ENCODE assay signal across 8 mouse cellular contexts in the genomic region with DNA sequence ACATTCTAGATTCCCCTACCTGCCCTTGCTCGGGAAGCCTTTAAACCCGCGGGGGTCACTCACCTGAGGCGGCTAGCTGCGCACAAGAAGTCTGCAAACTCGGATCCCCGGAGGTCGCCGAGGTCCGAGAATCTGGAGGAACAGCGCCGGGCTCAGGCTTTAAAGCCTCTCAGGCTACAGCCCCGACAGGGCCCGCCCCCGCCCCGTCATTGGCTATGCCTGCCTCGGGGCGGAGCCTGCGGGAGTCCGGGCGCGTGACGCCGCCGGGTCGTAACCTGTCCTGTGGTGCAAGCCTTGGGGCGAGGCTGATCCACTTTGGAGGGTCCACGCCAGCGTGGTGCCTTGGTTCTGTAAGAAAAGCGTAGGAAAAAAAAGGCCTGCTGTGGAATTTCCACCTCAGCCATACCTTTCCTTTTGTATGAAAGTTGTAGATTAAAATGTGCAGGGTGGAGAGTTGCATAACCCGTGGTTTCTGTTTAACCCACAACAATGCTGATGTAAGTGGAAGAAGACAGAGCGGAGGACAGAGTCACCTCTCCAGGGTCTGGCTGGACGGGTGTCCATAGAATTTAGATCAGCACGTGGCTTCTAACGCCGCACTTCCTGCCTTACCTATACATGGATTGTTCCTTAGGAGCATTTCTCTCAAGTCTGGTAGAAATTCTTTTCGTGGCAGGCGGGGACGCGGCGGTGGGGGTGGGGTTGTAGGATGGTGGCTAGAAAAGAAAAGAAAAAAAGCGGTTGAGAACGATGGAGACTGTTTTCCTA. TPM values are rescaled to one million over a fixed set of nuclear protein-coding genes. Genes with fewer than 3 reads are reported as not detected.
DNase-seq lines count a peak whose midpoint lies in the region; ATAC-seq and TF ChIP-seq lines count a peak whose summit lies in the region.

Gene Ctsl, minus strand, starts transcription at position 718 of the 768 bp plus-strand sequence.

- peaks cover 26% of the 10 kb centered on the region for H3K79me3 ChIP-seq in C2C12 (ENCODE audit: low read depth)

- H3K36me3 ChIP-seq in C2C12 (ENCODE audit: control insufficient read depth, insufficient read depth) (peaks cover 31% of the 10 kb centered on the region), myocyte (ENCODE audit: control insufficient read depth, insufficient read depth) (peaks cover 15% of the 10 kb centered on the region)
- peaks cover 5% of the 10 kb centered on the region for H3K36me3 ChIP-seq in erythroblast, embryonic 14.5 days (ENCODE audit: control insufficient read depth)
- H3K36me3 ChIP-seq in heart, embryonic 11.5 days (ENCODE audit: control insufficient read depth, insufficient read depth, low read length): peaks cover 15% of the 10 kb centered on the region
- H3K36me3 ChIP-seq in kidney, embryonic 16.5 days (ENCODE audit: insufficient read depth, low read length): peaks cover 23% of the 10 kb centered on the region
- peaks cover 31% of the 10 kb centered on the region for H3K36me3 ChIP-seq in liver, adult 2 months (ENCODE audit: control insufficient read depth, insufficient read depth, low read length)
- H3K36me3 ChIP-seq in splenic B cell, adult 2 months (ENCODE audit: control insufficient read depth, insufficient read depth, low read length, poor library complexity, severe bottlenecking): no peaks in the 10 kb centered on the region

- H3K9me3 ChIP-seq in erythroblast, embryonic 14.5 days (ENCODE audit: control insufficient read depth, low read length): no peaks in the 10 kb centered on the region
- no peaks in the 10 kb centered on the region for H3K9me3 ChIP-seq in heart, embryonic 11.5 days (replicated peaks; ENCODE audit: control insufficient read depth, low read length)
- no peaks in the 10 kb centered on the region for H3K9me3 ChIP-seq in kidney, embryonic 16.5 days (ENCODE audit: low read length)

- peak within 1 kb of the TSS; percentile 71 for H3K4me2 ChIP-seq in heart, embryonic 11.5 days
- H3K4me2 ChIP-seq in kidney, embryonic 16.5 days (replicated peaks; ENCODE audit: low read depth, low read length): peak within 1 kb of the TSS; percentile 88
- H3K4me2 ChIP-seq in myocyte (ENCODE audit: low read depth): peak within 1 kb of the TSS; percentile 83

- H3ac ChIP-seq in C2C12 (ENCODE audit: control insufficient read depth, insufficient read length, low read depth) (peak within 1 kb of the TSS; percentile 93), myocyte (ENCODE audit: control insufficient read depth, insufficient read length) (peak within 1 kb of the TSS; percentile 33)

- DNase-seq in brain, embryonic 14.5 days (ENCODE audit: low read depth): peak; percentile 93
- DNase-seq in liver, adult 2 months (ENCODE audit: extremely low read depth, low read depth, low spot score): peak; percentile 78
- DNase-seq in splenic B cell, adult 2 months (ENCODE audit: low read depth, low spot score): peak; percentile 87

- H3K27me3 ChIP-seq in C2C12 (ENCODE audit: control insufficient read depth, insufficient read depth, insufficient read length) (no peaks in the 10 kb centered on the region), myocyte (ENCODE audit: control insufficient read depth, insufficient read depth, insufficient read length) (no peaks in the 10 kb centered on the region)
- no peaks in the 10 kb centered on the region for H3K27me3 ChIP-seq in erythroblast, embryonic 14.5 days (ENCODE audit: control insufficient read depth)
- no peaks in the 10 kb centered on the region for H3K27me3 ChIP-seq in heart, embryonic 11.5 days (ENCODE audit: control insufficient read depth, insufficient read depth, low read length)
- H3K27me3 ChIP-seq in kidney, embryonic 16.5 days (ENCODE audit: insufficient read depth, low read length): no peaks in the 10 kb centered on the region
- H3K27me3 ChIP-seq in liver, adult 2 months (ENCODE audit: control insufficient read depth, insufficient read depth, low read length): no peaks in the 10 kb centered on the region
- H3K27me3 ChIP-seq in splenic B cell, adult 2 months (ENCODE audit: control insufficient read depth, insufficient read depth, low read length, poor library complexity, severe bottlenecking): no peaks in the 10 kb centered on the region; the same call in 1 of the 2 replicates

- H3K9ac ChIP-seq in heart, embryonic 11.5 days (ENCODE audit: low read depth, low read length): peak within 1 kb of the TSS; percentile 85
- peak within 1 kb of the TSS; percentile 89 for H3K9ac ChIP-seq in kidney, embryonic 16.5 days (replicated peaks; ENCODE audit: low read length)
- peak within 1 kb of the TSS; percentile 96 for H3K9ac ChIP-seq in liver, adult 2 months (ENCODE audit: low read depth, low read length)

- H3K4me1 ChIP-seq in erythroblast, embryonic 14.5 days (ENCODE audit: control insufficient read depth): peaks cover 20% of the 10 kb centered on the region
- H3K4me1 ChIP-seq in heart, embryonic 11.5 days (ENCODE audit: control insufficient read depth, insufficient read depth, low read length): peaks cover 15% of the 10 kb centered on the region
- H3K4me1 ChIP-seq in kidney, embryonic 16.5 days (ENCODE audit: insufficient read depth, low read length): peaks cover 9% of the 10 kb centered on the region
- H3K4me1 ChIP-seq in liver, adult 2 months (ENCODE audit: control insufficient read depth, insufficient read depth, low read length): peaks cover 24% of the 10 kb centered on the region

- peak within 1 kb of the TSS; percentile 83 for H3K27ac ChIP-seq in heart, embryonic 11.5 days (ENCODE audit: low read depth, low read length)
- peak within 1 kb of the TSS; percentile 63 for H3K27ac ChIP-seq in kidney, embryonic 16.5 days (ENCODE audit: low read length)
- H3K27ac ChIP-seq in liver, adult 2 months (replicated peaks; ENCODE audit: insufficient read depth, low read depth, low read length): peak within 1 kb of the TSS; percentile 86

- WGBS in heart, embryonic 11.5 days (ENCODE audit: insufficient replicate concordance): under 1% methylated on average over 43 of the region's 43 CpGs
- under 1% methylated on average over 43 of the region's 43 CpGs for WGBS in kidney, embryonic 16.5 days
- WGBS in liver, adult 2 months: under 1% methylated on average over 43 of the region's 43 CpGs

- peak; percentile 55; the same call in 1 of the 2 replicates for TF ChIP-seq POLR2A in brain, embryonic 14.5 days (IDR thresholded peaks at IDR 0.05; ENCODE audit: borderline replicate concordance, extremely low read depth, insufficient read depth, insufficient read length, poor library complexity, severe bottlenecking)
- TF ChIP-seq POLR2A in liver, adult 2 months (IDR thresholded peaks at IDR 0.05; ENCODE audit: extremely low read depth, insufficient read depth, low read length): peak; percentile 99
- peak; percentile 91 for TF ChIP-seq POLR2A in myocyte (IDR thresholded peaks at IDR 0.05; ENCODE audit: insufficient read length, low read depth)

- peak; percentile 97 for ATAC-seq in heart, embryonic 11.5 days (replicated peaks; ENCODE audit: insufficient number of reproducible peaks, low FRiP score, low TSS enrichment)
- ATAC-seq in kidney, embryonic 16.5 days (ENCODE audit: low FRiP score, low TSS enrichment): peak; percentile 100

- H3K79me2 ChIP-seq in C2C12 (ENCODE audit: control insufficient read depth, insufficient read depth): peaks cover 39% of the 10 kb centered on the region
- H3K79me2 ChIP-seq in liver, adult 2 months (ENCODE audit: control insufficient read depth, insufficient read depth, low read length): peaks cover 9% of the 10 kb centered on the region; the same call in 1 of the 2 replicates
- peaks cover 34% of the 10 kb centered on the region for H3K79me2 ChIP-seq in myocyte (ENCODE audit: control insufficient read depth, insufficient read depth)

- peak within 1 kb of the TSS; percentile 90 for H3K4me3 ChIP-seq in C2C12 (ENCODE audit: insufficient read depth, poor library complexity, severe bottlenecking)
- H3K4me3 ChIP-seq in erythroblast, embryonic 14.5 days (replicated peaks): peak within 1 kb of the TSS; percentile 69
- peak within 1 kb of the TSS; percentile 88 for H3K4me3 ChIP-seq in heart, embryonic 11.5 days (ENCODE audit: low read depth, low read length)
- H3K4me3 ChIP-seq in kidney, embryonic 16.5 days (ENCODE audit: low read length): peak within 1 kb of the TSS; percentile 74
- peak within 1 kb of the TSS; percentile 94 for H3K4me3 ChIP-seq in liver, adult 2 months (ENCODE audit: insufficient read depth, low read depth, low read length)
- H3K4me3 ChIP-seq in myocyte: peak within 1 kb of the TSS; percentile 98

- no peak for TF ChIP-seq CTCF in C2C12 (IDR thresholded peaks at IDR 0.05; ENCODE audit: control insufficient read depth, insufficient read depth, insufficient read length)
- no peak for TF ChIP-seq CTCF in brain, embryonic 14.5 days (IDR thresholded peaks at IDR 0.05; ENCODE audit: borderline replicate concordance, extremely low read depth, insufficient read depth, insufficient read length)
- TF ChIP-seq CTCF in liver, adult 2 months (IDR thresholded peaks at IDR 0.05; ENCODE audit: low read depth, low read length): no peak

TF ChIP-seq in C2C12, 6 proteins besides CTCF, POLR2A, EP300 and RAD21:
- TF ChIP-seq FOSL1 (IDR thresholded peaks at IDR 0.05; ENCODE audit: insufficient read depth, low read length, poor library complexity, severe bottlenecking) (no peak), MAX (IDR thresholded peaks at IDR 0.05) (no peak), MYOG (IDR thresholded peaks at IDR 0.05; ENCODE audit: control insufficient read depth, extremely low read depth, insufficient read length) (no peak), USF1 (IDR thresholded peaks at IDR 0.05; ENCODE audit: low read depth) (no peak), CEBPB (IDR thresholded peaks at IDR 0.05; ENCODE audit: low read depth) (no peak), MYOD1 (IDR thresholded peaks at IDR 0.05; ENCODE audit: control insufficient read depth, insufficient read length, low read depth) (no peak)

TF ChIP-seq in myocyte, 11 proteins besides CTCF, POLR2A, EP300 and RAD21 (continues in another document):
- TF ChIP-seq POLR2AphosphoS2 (IDR thresholded peaks at IDR 0.05; ENCODE audit: insufficient read length, low read depth) (no peak), TCF12 (IDR thresholded peaks at IDR 0.05; ENCODE audit: insufficient read depth, poor library complexity, severe bottlenecking) (no peak), CEBPB (IDR thresholded peaks at IDR 0.05; ENCODE audit: insufficient read depth, poor library complexity, severe bottlenecking) (peak; percentile 58; the same call in 1 of the 2 replicates), SRF (IDR thresholded peaks at IDR 0.05; ENCODE audit: control insufficient read depth, insufficient read length, low read depth) (no peak), E2F4 (IDR thresholded peaks at IDR 0.05; ENCODE audit: insufficient read depth) (no peak)

RNA-seq across cellular contexts. Expression of gene Ctsl, which starts in this region (rescaled TPM):
- 462 TPM for polyA plus RNA-seq in C2C12 (2012; fragmentation: generic; extraction: Trizol)
- 50.2 and 83.3 TPM in 2 replicates for polyA plus RNA-seq in brain, embryonic 14.5 days (2012; rRNA removed)
- polyA plus RNA-seq in erythroblast, embryonic 14.5 days (2012): 0.29 TPM in 1 of 2 replicates, not detected in the other
- polyA plus RNA-seq in heart, embryonic 11.5 days (2014; fragmentation: Nextera tagmentation; extraction: Ambion mirVana): 296 and 339 TPM in 2 replicates
- polyA plus RNA-seq in kidney, embryonic 16.5 days (2015; fragmentation: Nextera tagmentation; extraction: Ambion mirVana): 382 and 413 TPM in 2 replicates
- total RNA-seq in liver, adult 2 months (2014; rRNA removed): 624 and 654 TPM in 2 replicates
- polyA plus RNA-seq in liver, adult 2 months (2012; rRNA removed): 252 and 300 TPM in 2 replicates
- 778 TPM for polyA plus RNA-seq in myocyte (2012; fragmentation: generic; extraction: Trizol)

Comparison
In these comparisons a context has a peak if more than half of its experiments do, and no peak if none do; other contexts are left out.
1. Peak in every context shown above with its lines: DNase-seq, ATAC-seq, H3K4me3 ChIP-seq and H3K27ac ChIP-seq.
2. RNA of gene Ctsl (polyA plus RNA-seq): 778 TPM in myocyte (single experiment), 462 TPM in C2C12 (single experiment), 382 to 413 TPM in kidney, embryonic 16.5 days, 252 to 300 TPM in liver, adult 2 months, 296 to 339 TPM in heart, embryonic 11.5 days and 50.2 to 83.3 TPM in brain, embryonic 14.5 days; 0.29 TPM in erythroblast, embryonic 14.5 days; every median in the first group is over 10 times any median in the second.